Mouse (Mus musculus): ENCODE measurements at regions not wholly inside any gene's neighbourhood (a gene's known extent, or its start where the extent isn't known, plus 50 kb on each side); places are given as distances from the start of the nearest gene placed in this dataset.

- no peak for DNase-seq (ENCODE audit: low read depth)
These were observed 147.4 kb upstream of the Foxq1 start for GRCm38 (mm10) chr13:31408439-31409122.

- no peak for DNase-seq (ENCODE audit: low read depth)
These were observed 146.8 kb upstream of the Foxq1 start for GRCm38 (mm10) chr13:31409123-31409513.

GRCm38 (mm10) chr13:31421556-31421955, 134.4 kb upstream of the Foxq1 start:
- no peak for DNase-seq (ENCODE audit: low read depth)

- DNase-seq (ENCODE audit: low read depth): no peak
These were observed 132.3 kb upstream of the Foxq1 start for GRCm38 (mm10) chr13:31423599-31423998.

- no peak for DNase-seq (ENCODE audit: low read depth)
These were observed 130.0 kb upstream of the Foxq1 start for GRCm38 (mm10) chr13:31425825-31426500.

GRCm38 (mm10) chr13:31436434-31436833, 119.5 kb upstream of the Foxq1 start:
- DNase-seq (ENCODE audit: low read depth): no peak

- no peak for DNase-seq (ENCODE audit: low read depth)
These were observed 115.9 kb upstream of the Foxq1 start for GRCm38 (mm10) chr13:31439761-31440627.

GRCm38 (mm10) chr13:31458883-31459282, 97.1 kb upstream of the Foxq1 start:
- DNase-seq (ENCODE audit: low read depth): no peak

GRCm38 (mm10) chr13:31465141-31465540, 90.8 kb upstream of the Foxq1 start:
- no peak for DNase-seq (ENCODE audit: low read depth)

- no peak for DNase-seq (ENCODE audit: low read depth)
These were observed 90.2 kb upstream of the Foxq1 start for GRCm38 (mm10) chr13:31465711-31466110.

- DNase-seq (ENCODE audit: low read depth): no peak
These were observed 87.8 kb upstream of the Foxq1 start for GRCm38 (mm10) chr13:31468131-31468530.

- DNase-seq (ENCODE audit: low read depth): no peak
These were observed 87.0 kb upstream of the Foxq1 start for GRCm38 (mm10) chr13:31468983-31469382.

GRCm38 (mm10) chr13:31472366-31472765, 83.6 kb upstream of the Foxq1 start:
- DNase-seq (ENCODE audit: low read depth): no peak

GRCm38 (mm10) chr13:31472804-31473203, 83.1 kb upstream of the Foxq1 start:
- no peak for DNase-seq (ENCODE audit: low read depth)

- no peak for DNase-seq (ENCODE audit: low read depth)
These were observed 82.7 kb upstream of the Foxq1 start for GRCm38 (mm10) chr13:31473275-31473674.

GRCm38 (mm10) chr13:31475845-31476244, 80.1 kb upstream of the Foxq1 start:
- no peak for DNase-seq (ENCODE audit: low read depth)

GRCm38 (mm10) chr13:31477171-31477867, 78.6 kb upstream of the Foxq1 start:
- DNase-seq (ENCODE audit: low read depth): no peak

GRCm38 (mm10) chr13:31481105-31481844, 74.7 kb upstream of the Foxq1 start:
- DNase-seq (ENCODE audit: low read depth): peak; percentile 42

- DNase-seq (ENCODE audit: low read depth): no peak
These were observed 69.6 kb upstream of the Foxq1 start for GRCm38 (mm10) chr13:31486373-31486772.

- DNase-seq (ENCODE audit: low read depth): no peak
These were observed 67.7 kb upstream of the Foxq1 start for GRCm38 (mm10) chr13:31488186-31488585.

- DNase-seq (ENCODE audit: low read depth): no peak
These were observed 52.7 kb upstream of the Foxq1 start for GRCm38 (mm10) chr13:31503191-31503590.

Data from 416B (cell line).